Mouse (Mus musculus): ENCODE data around the gene Nbas. TPM values are rescaled to one million over a fixed set of nuclear protein-coding genes. Genes with fewer than 3 reads are reported as not detected.

Gene Nbas
- polyA plus RNA-seq, 1 experiment from 2014 or later = 8.0 TPM

- no peak overlapping the region for H3K4me3 ChIP-seq (replicated peaks; ENCODE audit: low read depth, low read length)
- no peaks in the 10 kb centered on the region for H3K4me1 ChIP-seq (replicated peaks; ENCODE audit: insufficient read depth, low read length)
- TF ChIP-seq CTCF (IDR thresholded peaks at IDR 0.05; ENCODE audit: low read depth) = no peak
- DNase-seq (ENCODE audit: low spot score) (no peak), ATAC-seq (replicated peaks; ENCODE audit: low FRiP score, low read depth) (no peak)
- WGBS = 3% methylated on average over 2 of the region's 2 CpGs
- no peak overlapping the region for H3K27ac ChIP-seq
- H3K9ac ChIP-seq (ENCODE audit: low read depth, low read length) = no peak overlapping the region
- H3K9me3 ChIP-seq (replicated peaks; ENCODE audit: low read length) = no peaks in the 10 kb centered on the region
- no peak overlapping the region for H3K4me2 ChIP-seq (ENCODE audit: low read length)
- H3K27me3 ChIP-seq (ENCODE audit: insufficient read depth, low read length) = no peaks in the 10 kb centered on the region
- no peaks in the 10 kb centered on the region for H3K36me3 ChIP-seq (ENCODE audit: insufficient read depth, low read length)
These were observed 344.1 kb downstream of the Nbas start for GRCm38 (mm10) chr12:13613041-13613440.

DNA sequence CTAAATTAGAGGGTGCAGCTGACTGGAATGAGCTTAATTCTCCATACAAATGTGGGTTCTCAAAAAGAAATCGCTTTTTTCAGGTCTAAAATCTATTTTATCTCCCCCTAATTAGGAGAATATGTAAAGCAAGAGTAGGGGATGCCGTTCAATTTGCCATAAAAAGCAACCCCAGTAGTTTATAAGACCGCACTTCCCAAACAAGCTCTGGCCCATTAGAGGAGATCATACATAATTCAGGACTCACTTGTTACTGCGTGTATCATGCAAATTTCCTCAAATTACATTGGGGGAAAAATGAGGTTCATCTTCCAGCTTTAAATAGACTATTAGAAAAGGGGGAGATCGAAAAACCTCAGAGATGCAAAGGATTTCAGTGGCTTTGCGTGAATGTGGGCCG lies 346.7 kb downstream of the Nbas start:
- H3K4me1 ChIP-seq (replicated peaks; ENCODE audit: insufficient read depth, low read length) = no peaks in the 10 kb centered on the region
- no peaks in the 10 kb centered on the region for H3K36me3 ChIP-seq (ENCODE audit: insufficient read depth, low read length)
- no peak overlapping the region for H3K9ac ChIP-seq (ENCODE audit: low read depth, low read length)
- no peaks in the 10 kb centered on the region for H3K9me3 ChIP-seq (replicated peaks; ENCODE audit: low read length)
- 82% methylated on average over 7 of the region's 7 CpGs for WGBS
- no peak overlapping the region for H3K4me2 ChIP-seq (ENCODE audit: low read length)
- ATAC-seq (replicated peaks; ENCODE audit: low FRiP score, low read depth) (no peak), DNase-seq (ENCODE audit: low spot score) (no peak)
- H3K27me3 ChIP-seq (ENCODE audit: insufficient read depth, low read length) = no peaks in the 10 kb centered on the region
- no peak for TF ChIP-seq CTCF (IDR thresholded peaks at IDR 0.05; ENCODE audit: low read depth)
- no peak overlapping the region for H3K4me3 ChIP-seq (replicated peaks; ENCODE audit: low read depth, low read length)
- no peak overlapping the region for H3K27ac ChIP-seq

GRCm38 (mm10) chr12:13622150-13622822 lies 353.4 kb downstream of the Nbas start:
- no peak for TF ChIP-seq CTCF (IDR thresholded peaks at IDR 0.05; ENCODE audit: low read depth)

DNA sequence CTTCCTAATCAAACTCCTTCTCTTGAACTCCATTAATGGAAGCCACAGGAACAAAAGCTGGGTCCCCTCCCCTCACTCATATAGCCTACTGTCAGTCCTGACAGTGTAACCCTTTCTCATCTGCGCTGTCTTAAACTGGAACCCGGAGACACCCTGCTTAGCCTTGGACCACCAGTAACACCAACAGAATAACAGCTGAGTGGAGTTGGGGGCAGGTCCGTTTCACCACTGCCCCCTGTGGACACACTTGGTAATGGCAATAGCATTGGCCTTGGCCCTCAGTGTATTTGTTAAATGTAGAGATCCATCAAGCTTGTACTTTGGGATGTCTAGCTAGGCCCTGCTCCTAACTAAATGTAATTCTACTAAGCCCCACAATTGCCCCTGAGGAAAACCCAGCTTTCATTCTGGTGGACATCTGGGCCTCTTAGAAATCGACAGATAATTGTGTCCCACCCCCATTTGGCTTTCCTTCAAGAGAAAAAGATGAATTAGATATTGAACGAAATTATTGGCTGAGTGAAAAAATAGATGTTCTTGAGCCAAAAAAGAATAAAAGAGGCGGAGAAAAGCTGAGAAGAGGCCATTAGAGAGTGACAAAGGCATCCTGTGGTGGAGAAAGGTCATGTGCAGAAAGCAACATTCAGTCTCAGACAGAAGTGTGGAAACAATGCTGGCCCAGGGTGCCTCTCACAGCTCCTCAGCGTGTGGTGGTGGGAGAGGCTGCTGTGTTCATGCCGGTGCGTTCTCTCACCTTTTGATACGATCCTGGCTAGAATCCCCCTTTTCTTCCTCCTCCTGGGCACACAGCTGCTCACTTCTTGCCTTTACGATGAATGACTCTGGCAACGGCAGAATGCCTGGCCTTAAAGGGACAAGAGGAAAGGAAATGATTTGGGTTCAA lies 358.1 kb downstream of the Nbas start:
- no peak overlapping the region for H3K4me3 ChIP-seq (replicated peaks; ENCODE audit: low read depth, low read length)
- no peak overlapping the region for H3K9ac ChIP-seq (ENCODE audit: low read depth, low read length)
- H3K9me3 ChIP-seq (replicated peaks; ENCODE audit: low read length) = no peaks in the 10 kb centered on the region
- ATAC-seq (replicated peaks; ENCODE audit: low FRiP score, low read depth) (no peak), DNase-seq (ENCODE audit: low spot score) (peak; percentile 11)
- 67% methylated on average over 12 of the region's 12 CpGs for WGBS
- no peak overlapping the region for H3K4me2 ChIP-seq (ENCODE audit: low read length)
- H3K36me3 ChIP-seq (ENCODE audit: insufficient read depth, low read length) = no peaks in the 10 kb centered on the region
- peak; percentile 56 for TF ChIP-seq CTCF (IDR thresholded peaks at IDR 0.05; ENCODE audit: low read depth)
- no peaks in the 10 kb centered on the region for H3K4me1 ChIP-seq (replicated peaks; ENCODE audit: insufficient read depth, low read length)
- no peak overlapping the region for H3K27ac ChIP-seq
- no peaks in the 10 kb centered on the region for H3K27me3 ChIP-seq (ENCODE audit: insufficient read depth, low read length)

More at GRCm38 (mm10) chr12:13622150-13622822, 353.4 kb downstream of the Nbas start:
- no peaks in the 10 kb centered on the region for H3K4me1 ChIP-seq (replicated peaks; ENCODE audit: insufficient read depth, low read length)
- H3K4me2 ChIP-seq (ENCODE audit: low read length) = no peak overlapping the region
- no peaks in the 10 kb centered on the region for H3K36me3 ChIP-seq (ENCODE audit: insufficient read depth, low read length)
- no peak overlapping the region for H3K9ac ChIP-seq (ENCODE audit: low read depth, low read length)
- no peak overlapping the region for H3K4me3 ChIP-seq (replicated peaks; ENCODE audit: low read depth, low read length)
- no peaks in the 10 kb centered on the region for H3K27me3 ChIP-seq (ENCODE audit: insufficient read depth, low read length)
- H3K27ac ChIP-seq = no peak overlapping the region
- WGBS = 84% methylated on average over 15 of the region's 15 CpGs
- DNase-seq (ENCODE audit: low spot score) = no peak
- H3K9me3 ChIP-seq (replicated peaks; ENCODE audit: low read length) = no peaks in the 10 kb centered on the region
- no peak for ATAC-seq (replicated peaks; ENCODE audit: low FRiP score, low read depth)

Other genes starting within 250 kb of the Nbas start
- gene Ddx1, start 19.9 kb upstream of the Nbas start, polyA plus RNA-seq (2015; fragmentation: Nextera tagmentation; extraction: Ambion mirVana) = 102 and 118 TPM in 2 replicates